8 mouse cellular contexts compared by ENCODE assay signal in the genomic region with DNA sequence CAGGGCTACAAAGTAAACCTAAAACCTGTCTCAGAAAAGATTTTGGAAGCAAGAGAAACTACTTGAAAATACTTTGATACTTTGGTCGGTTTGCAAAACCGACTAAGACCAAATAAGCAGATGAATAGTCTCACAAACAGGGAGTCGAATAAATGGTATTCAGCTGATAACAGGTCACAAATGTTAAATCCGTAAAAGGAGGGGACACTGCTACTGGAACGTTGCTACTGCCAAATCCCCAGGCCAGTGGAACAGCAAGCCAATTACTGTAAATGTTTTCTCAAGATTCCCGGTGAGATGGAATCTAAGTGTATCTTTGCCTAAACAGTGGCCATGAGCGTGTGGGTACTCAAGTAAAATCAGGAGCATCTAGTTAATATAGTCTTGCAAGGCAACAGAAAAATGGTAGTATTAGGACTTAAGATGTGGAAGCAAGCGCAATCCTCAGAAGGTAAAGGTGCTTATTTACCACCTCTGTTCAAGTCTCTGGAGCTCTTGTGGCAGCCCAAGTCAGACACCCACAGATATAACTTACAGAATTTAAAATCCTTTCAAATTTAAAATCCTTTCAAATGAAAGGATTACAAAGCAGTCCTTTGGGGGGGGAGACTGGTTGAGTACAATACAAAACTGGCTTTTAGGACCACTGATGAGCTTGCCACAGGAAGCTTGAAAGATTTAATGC. TPM values are rescaled to one million over a fixed set of nuclear protein-coding genes. Genes with fewer than 3 reads are reported as not detected.
A peak's percentile ranks its signal among the peaks of the same experiment; 100 is the strongest.
DNase-seq lines count a peak whose midpoint lies in the region; ATAC-seq lines count a peak whose summit lies in the region.

No protein-coding gene starts in this region.

- peak overlapping the region; percentile 74 for H3K4me2 ChIP-seq in heart, embryonic 11.5 days
- H3K4me2 ChIP-seq in midbrain, embryonic 11.5 days, result peak overlapping the region; percentile 87

- WGBS in heart, embryonic 11.5 days (ENCODE audit: insufficient replicate concordance), result 19% methylated on average over 8 of the region's 8 CpGs
- 29% methylated on average over 8 of the region's 8 CpGs for WGBS in midbrain, embryonic 11.5 days

- no peaks in the 10 kb centered on the region for H3K9me3 ChIP-seq in heart, embryonic 11.5 days (replicated peaks; ENCODE audit: control insufficient read depth, low read length)
- H3K9me3 ChIP-seq in midbrain, embryonic 11.5 days (ENCODE audit: control insufficient read depth, low read length), result no peaks in the 10 kb centered on the region

- H3K4me1 ChIP-seq in heart, embryonic 11.5 days (ENCODE audit: control insufficient read depth, insufficient read depth, low read length), result 0 out of 2 replicates have a peak, but pooled peaks cover 10% of the 10 kb centered on the region
- H3K4me1 ChIP-seq in midbrain, embryonic 11.5 days (ENCODE audit: control insufficient read depth, insufficient read depth, low read length), result peaks cover 18% of the 10 kb centered on the region

- peak overlapping the region; percentile 59 for H3K4me3 ChIP-seq in heart, embryonic 11.5 days (ENCODE audit: low read depth, low read length)
- H3K4me3 ChIP-seq in midbrain, embryonic 11.5 days (ENCODE audit: low read depth, low read length), result peak overlapping the region; percentile 49

- ATAC-seq in heart, embryonic 11.5 days (replicated peaks; ENCODE audit: insufficient number of reproducible peaks, low FRiP score, low TSS enrichment), result no peak
- no peak for ATAC-seq in midbrain, embryonic 11.5 days (ENCODE audit: low FRiP score)
- no peak for ATAC-seq in cerebellum, adult (ENCODE audit: insufficient number of reproducible peaks, low FRiP score, low TSS enrichment)

- H3K27me3 ChIP-seq in heart, embryonic 11.5 days (ENCODE audit: control insufficient read depth, insufficient read depth, low read length), result no peaks in the 10 kb centered on the region
- no peaks in the 10 kb centered on the region for H3K27me3 ChIP-seq in midbrain, embryonic 11.5 days (ENCODE audit: control insufficient read depth, insufficient read depth, low read length)

- intact Hi-C loops in heart, postnatal 14 days (cut with DNase I), result no loop called here
- intact Hi-C loops in heart, postnatal 10 days (cut with DNase I), result loop anchor here (10.0 kb wide), 1 partner anchor 1465 kb away; no protein-coding TSS in a partner anchor
- intact Hi-C loops in gastrocnemius, postnatal 36 days (cut with DNase I), result no loop called here

- H3K27ac ChIP-seq in heart, embryonic 11.5 days (ENCODE audit: low read depth, low read length), result peak overlapping the region; percentile 100
- H3K27ac ChIP-seq in midbrain, embryonic 11.5 days (ENCODE audit: low read depth, low read length), result peak overlapping the region; percentile 100

- DNase-seq in heart, postnatal 14 days, result no peak
- peak; percentile 32 for DNase-seq in ZHBTc4 (ENCODE audit: low read depth, low spot score)
- peak; percentile 29 to 36 for DNase-seq in heart, postnatal 10 days
- no peak for DNase-seq in midbrain, embryonic 11.5 days (ENCODE audit: low spot score, missing footprints)
- no peak for DNase-seq in cerebellum, adult 8-10 months
- DNase-seq in gastrocnemius, postnatal 36 days, result no peak

- H3K36me3 ChIP-seq in heart, embryonic 11.5 days (ENCODE audit: control insufficient read depth, insufficient read depth, low read length), result peaks cover 14% of the 10 kb centered on the region
- peaks cover 15% of the 10 kb centered on the region; the same call in 1 of the 2 replicates for H3K36me3 ChIP-seq in midbrain, embryonic 11.5 days (ENCODE audit: control insufficient read depth, insufficient read depth, low read length)

- H3K9ac ChIP-seq in heart, embryonic 11.5 days (ENCODE audit: low read depth, low read length), result peak overlapping the region; percentile 96
- peak overlapping the region; percentile 98 for H3K9ac ChIP-seq in midbrain, embryonic 11.5 days (ENCODE audit: low read length)

RNA-seq across cellular contexts. Expression of a gene that starts 1.2 kb away (rescaled TPM):
- 174 and 178 TPM in 2 replicates for polyA plus RNA-seq in heart, embryonic 11.5 days (2014; fragmentation: Nextera tagmentation; extraction: Ambion mirVana)
- 100 to 1,000 TPM; 111 to 119 TPM for total RNA-seq in heart, postnatal 14 days (2021)
- 100 to 1,000 TPM; 128 to 134 TPM for total RNA-seq in heart, postnatal 10 days (2021)
- polyA plus RNA-seq in midbrain, embryonic 11.5 days (2014; fragmentation: Nextera tagmentation; extraction: Ambion mirVana), result 123 and 126 TPM in 2 replicates
- total RNA-seq in gastrocnemius, postnatal 36 days (2021), result 10 to 100 TPM; 31.6 to 33.7 TPM

RNA-seq across cellular contexts. Expression of a gene that starts 17.4 kb away (rescaled TPM):
- 379 and 381 TPM in 2 replicates for polyA plus RNA-seq in heart, embryonic 11.5 days (2014; fragmentation: Nextera tagmentation; extraction: Ambion mirVana)
- total RNA-seq in heart, postnatal 14 days (2021), result 100 to 1,000 TPM; 212 to 218 TPM
- 100 to 1,000 TPM; 258 to 270 TPM for total RNA-seq in heart, postnatal 10 days (2021)
- 899 and 946 TPM in 2 replicates for polyA plus RNA-seq in midbrain, embryonic 11.5 days (2014; fragmentation: Nextera tagmentation; extraction: Ambion mirVana)
- 100 to 1,000 TPM in 1 of 2 experiments, 10 to 100 TPM in 1; 91.7 to 124 TPM for total RNA-seq in gastrocnemius, postnatal 36 days (2021)

Comparison
In these comparisons a context has a peak if more than half of its experiments do, and no peak if none do; other contexts are left out.
1. DNase-seq: peak in ZHBTc4 (single experiment) and heart, postnatal 10 days (2 of 2); none in heart, postnatal 14 days (0 of 2), midbrain, embryonic 11.5 days (single experiment), cerebellum, adult 8-10 months (single experiment) and gastrocnemius, postnatal 36 days (0 of 2).